Mouse (Mus musculus) brain, embryonic 14.5 days (tissue): ENCODE data around the gene Lrrn2.

Source experiments
- CTCF ChIP-seq: fragments of 200-500 bp; IDR thresholded peaks from 2 replicates; pipeline ENCODE4 v1.5.1; 2012; ENCODE audit warnings: inconsistent platforms, mild to moderate bottlenecking, moderate library complexity, borderline replicate concordance; ENCODE audit not compliant: insufficient read depth, insufficient read length; ENCODE audit errors: extremely low read depth
- POLR2A ChIP-seq: fragments of 200-500 bp; IDR thresholded peaks from 2 replicates; pipeline ENCODE4 v1.6.1; 2012; ENCODE audit warnings: mild to moderate bottlenecking, inconsistent platforms, borderline replicate concordance; ENCODE audit not compliant: poor library complexity, insufficient read depth, insufficient read length, severe bottlenecking; ENCODE audit errors: extremely low read depth

DNA sequence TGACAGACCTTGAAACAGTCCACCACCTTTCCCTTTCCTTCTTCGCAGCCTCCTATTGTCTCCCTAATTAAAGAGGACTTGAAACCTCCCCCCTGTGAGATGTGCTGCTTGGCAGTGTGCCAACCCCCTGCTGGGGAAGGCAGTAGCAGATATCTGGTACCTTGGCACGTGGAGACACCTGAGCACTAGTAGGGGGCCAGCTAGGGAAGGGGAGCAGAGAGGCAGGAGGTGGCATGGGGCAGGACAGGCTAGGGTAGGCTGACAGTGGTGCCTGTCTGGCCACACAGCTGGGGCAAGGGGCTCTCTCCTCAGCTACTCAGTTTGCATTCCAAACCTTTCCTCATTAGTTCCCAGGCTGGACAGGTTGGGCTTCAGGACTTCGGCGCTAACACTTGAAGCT, 29.0 kb downstream of the Lrrn2 start:
- TF ChIP-seq CTCF = no peak
- TF ChIP-seq POLR2A = no peak
